Mouse (Mus musculus) adipose tissue, adult 10 weeks (tissue): Measurements from ENCODE around the gene Psme2. TPM values are rescaled to one million over a fixed set of nuclear protein-coding genes. Genes with fewer than 3 reads are reported as not detected.

Source experiments
- polyA plus RNA-seq: library from polyadenylated mRNA; stranded (reverse); fragments of 350-450 nt; fragmentation: Illumina TruSeq; extraction: RNeasy Lipid Tissue Mini Kit (QIAGEN cat#74804); gene quantifications from one replicate; pipeline ENCODE4 v1.2.3, GENCODE M21; 2014; ENCODE audit warnings: low read depth, low replicate concordance

Psme2 gene
- polyA plus RNA-seq, result 153 TPM

GRCm38 (mm10) chr14:55590748-55591330 lies at the start of gene Psme2:
Gene Psme2, minus strand, starts transcription at chr14:55591113.

GRCm38 (mm10) chr14:55637795-55638194 lies 46.9 kb upstream of the Psme2 start, which contains the start of gene Gm49378:
Gene Gm49378, minus strand, starts transcription at chr14:55637895.

GRCm38 (mm10) chr14:55635523-55636007 lies 44.7 kb upstream of the Psme2 start, which contains the start of gene Ipo4:
Gene Ipo4, minus strand, starts transcription at chr14:55635957.

GRCm38 (mm10) chr14:55617822-55618221 lies 26.9 kb upstream of the Psme2 start, which contains the start of gene Rec8:
Gene Rec8, plus strand, starts transcription at chr14:55618037.

GRCm38 (mm10) chr14:55603271-55603632 lies 12.3 kb upstream of the Psme2 start, which contains the start of gene Irf9:
Gene Irf9, plus strand, starts transcription at chr14:55603571.

GRCm38 (mm10) chr14:55591331-55591891 lies 498 bp upstream of the Psme2 start, which contains the start of gene Rnf31:
Gene Rnf31, plus strand, starts transcription at chr14:55591708.

GRCm38 (mm10) chr14:55584702-55585565 lies 6.0 kb downstream of the Psme2 start, which contains the start of gene Emc9:
Gene Emc9, minus strand, starts transcription at chr14:55585302.

GRCm38 (mm10) chr14:55577871-55578667 lies 12.8 kb downstream of the Psme2 start, which contains the start of gene Psme1:
Gene Psme1, plus strand, starts transcription at chr14:55578123.

GRCm38 (mm10) chr14:55575302-55575701 lies 15.6 kb downstream of the Psme2 start, which contains the start of gene Fitm1:
Gene Fitm1, plus strand, starts transcription at chr14:55575617.

GRCm38 (mm10) chr14:55560202-55561073 lies 30.5 kb downstream of the Psme2 start, which contains the start of gene A730061H03Rik:
Gene A730061H03Rik, minus strand, starts transcription at chr14:55560406.

GRCm38 (mm10) chr14:55559799-55560201 lies 31.1 kb downstream of the Psme2 start, which contains the start of gene Dcaf11:
Gene Dcaf11, plus strand, starts transcription at chr14:55560006.

GRCm38 (mm10) chr14:55540067-55540786 lies 50.7 kb downstream of the Psme2 start, which contains the start of gene Pck2:
Gene Pck2, plus strand, starts transcription at chr14:55540266.

Other genes with a start within 250 kb of the Psme2 start
- gene Dhrs4, start 112.4 kb downstream of the Psme2 start, polyA plus RNA-seq, result 82.3 TPM
- gene Carmil3, start 100.5 kb downstream of the Psme2 start, polyA plus RNA-seq, result 0.93 TPM
- gene Cpne6, start 80.7 kb downstream of the Psme2 start, polyA plus RNA-seq, result not detected
- not detected for gene Nrl, start 66.1 kb downstream of the Psme2 start, polyA plus RNA-seq
- 33.9 TPM for gene Pck2, start 50.8 kb downstream of the Psme2 start, polyA plus RNA-seq
- 139 TPM for gene Dcaf11, start 31.1 kb downstream of the Psme2 start, polyA plus RNA-seq
- gene A730061H03Rik, start 30.7 kb downstream of the Psme2 start, polyA plus RNA-seq, result 1.9 TPM
- 0.46 TPM for gene Fitm1, start 15.5 kb downstream of the Psme2 start, polyA plus RNA-seq
- gene Psme1, start 13.0 kb downstream of the Psme2 start, polyA plus RNA-seq, result 110 TPM
- 40.1 TPM for gene Emc9, start 5.8 kb downstream of the Psme2 start, polyA plus RNA-seq
- 20.2 TPM for gene Rnf31, start 595 bp upstream of the Psme2 start, polyA plus RNA-seq
- gene Irf9, start 12.5 kb upstream of the Psme2 start, polyA plus RNA-seq, result 46.8 TPM
- 25.8 TPM for gene Rec8, start 26.9 kb upstream of the Psme2 start, polyA plus RNA-seq
- 45.8 TPM for gene Ipo4, start 44.8 kb upstream of the Psme2 start, polyA plus RNA-seq
- 0.86 TPM for gene Gm49378, start 46.8 kb upstream of the Psme2 start, polyA plus RNA-seq
- gene Tm9sf1, start 52.7 kb upstream of the Psme2 start, polyA plus RNA-seq, result 96.9 TPM
- 5.4 TPM for gene Tssk4, start 59.1 kb upstream of the Psme2 start, polyA plus RNA-seq
- gene Mdp1, start 69.4 kb upstream of the Psme2 start, polyA plus RNA-seq, result 46.3 TPM
- gene Gmpr2, start 80.8 kb upstream of the Psme2 start, polyA plus RNA-seq, result 25.4 TPM
- 186 TPM for gene Nedd8, start 81.0 kb upstream of the Psme2 start, polyA plus RNA-seq
- 14.4 TPM for gene Tinf2, start 90.7 kb upstream of the Psme2 start, polyA plus RNA-seq
- 2.5 TPM for gene Tgm1, start 122.8 kb upstream of the Psme2 start, polyA plus RNA-seq
- 28.8 TPM for gene Rabggta, start 131.2 kb upstream of the Psme2 start, polyA plus RNA-seq
- 77.8 TPM for gene Dhrs1, start 154.6 kb upstream of the Psme2 start, polyA plus RNA-seq
- 15.5 TPM for gene Nop9, start 154.6 kb upstream of the Psme2 start, polyA plus RNA-seq
- 5.3 TPM for gene Cideb, start 167.3 kb upstream of the Psme2 start, polyA plus RNA-seq
- 0.77 TPM for gene Ltb4r2, start 170.3 kb upstream of the Psme2 start, polyA plus RNA-seq
- 2.9 TPM for gene Ltb4r1, start 174.8 kb upstream of the Psme2 start, polyA plus RNA-seq
- gene Adcy4, start 193.0 kb upstream of the Psme2 start, polyA plus RNA-seq, result 9.6 TPM
- gene Ripk3, start 197.8 kb upstream of the Psme2 start, polyA plus RNA-seq, result 3.7 TPM
- 8.8 TPM for gene Nfatc4, start 232.0 kb upstream of the Psme2 start, polyA plus RNA-seq